Mouse (Mus musculus) CH12.LX (cell line): Measurements from ENCODE around the gene Fgf9. TPM values are rescaled to one million over a fixed set of nuclear protein-coding genes. Genes with fewer than 3 reads are reported as not detected.

Experiments
- DNase-seq: peaks from one replicate; pipeline ENCODE4 v3.0.0-alpha.2; 2013; ENCODE audit errors: extremely low read depth
- H3K27ac ChIP-seq: 2 replicates; pipeline ENCODE4 v1.5.1; 2012; ENCODE audit warnings: low read depth, mild to moderate bottlenecking, control low read depth, moderate library complexity; ENCODE audit not compliant: insufficient read depth
- H3K27me3 ChIP-seq: replicated peaks from 2 replicates; pipeline ENCODE3; 2012; ENCODE audit warnings: inconsistent platforms
- H3K36me3 ChIP-seq, 2 experiments: replicated peaks in 1 of 2; 2 replicates each; pipeline versions ENCODE3 to v1.6.1; 2012; ENCODE audit warnings: inconsistent platforms in 1 of 2, low read length in 1 of 2, mild to moderate bottlenecking in 1 of 2, mixed read lengths in 1 of 2, moderate library complexity in 1 of 2; ENCODE audit not compliant: control insufficient read depth in 1 of 2, insufficient read depth in 1 of 2
- H3K4me1 ChIP-seq, 2 experiments: 2 replicates each; pipeline ENCODE4 v1.6.1; 2012; ENCODE audit warnings: inconsistent platforms in 1 of 2, moderate library complexity in 1 of 2; ENCODE audit not compliant: insufficient read depth in 2 of 2, control insufficient read depth in 1 of 2
- H3K4me2 ChIP-seq: 2 replicates; pipeline ENCODE4 v1.6.1; 2012; ENCODE audit warnings: low read depth, mild to moderate bottlenecking, control low read depth; ENCODE audit not compliant: poor library complexity, insufficient read depth, severe bottlenecking
- H3K4me3 ChIP-seq, 3 experiments: fragments of 150-350 bp in 1 of 3; sonication (generic) in 1 of 3; replicated peaks in 1 of 3; 2 replicates each; pipeline versions ENCODE3 to v1.5.1; 2011 to 2012; ENCODE audit warnings: low read depth in 2 of 3, low read length in 2 of 3, mild to moderate bottlenecking in 2 of 3, moderate library complexity in 2 of 3, control low read depth in 1 of 3, improper control_type of control experiment in 1 of 3, inconsistent platforms in 1 of 3, mixed read lengths in 1 of 3; ENCODE audit not compliant: poor library complexity in 1 of 3
- H3K79me2 ChIP-seq: replicated peaks from 2 replicates; pipeline ENCODE4 v1.6.1; 2012; ENCODE audit warnings: mild to moderate bottlenecking, moderate library complexity; ENCODE audit not compliant: control insufficient read depth, poor library complexity, insufficient read depth, severe bottlenecking; ENCODE audit errors: extremely low read depth
- H3K9ac ChIP-seq: 2 replicates; pipeline ENCODE4 v1.6.1; 2012; ENCODE audit warnings: low read depth, mild to moderate bottlenecking, control low read depth, moderate library complexity; ENCODE audit not compliant: insufficient read depth
- H3K9me3 ChIP-seq: replicated peaks from 2 replicates; pipeline ENCODE3; 2012; ENCODE audit warnings: low read length, inconsistent platforms, mixed read lengths
- CTCF ChIP-seq, 2 experiments: IDR thresholded peaks in 1 of 2; conservative IDR thresholded peaks in 1 of 2; 2 replicates each; pipeline ENCODE4 v1.5.1; 2011 to 2012; ENCODE audit warnings: low read depth in 2 of 2, low read length in 2 of 2, improper control_type of control experiment in 1 of 2, inconsistent platforms in 1 of 2, mild to moderate bottlenecking in 1 of 2, moderate library complexity in 1 of 2
- ELF1 ChIP-seq: IDR thresholded peaks from 2 replicates; pipeline ENCODE4 v1.6.1; 2014; ENCODE audit warnings: low read depth, mild to moderate bottlenecking, inconsistent platforms, low read length, improper control_type of control experiment
- ETS1 ChIP-seq: conservative IDR thresholded peaks from 2 replicates; pipeline ENCODE4 v1.6.1; 2012; ENCODE audit warnings: low read depth, mild to moderate bottlenecking, inconsistent platforms, low read length, improper control_type of control experiment, moderate library complexity
- JUND ChIP-seq: conservative IDR thresholded peaks from 2 replicates; pipeline ENCODE4 v1.6.1; 2011; ENCODE audit warnings: low read depth, low read length, improper control_type of control experiment
- MAFK ChIP-seq: IDR thresholded peaks from 2 replicates; pipeline ENCODE4 v1.6.1; 2011; ENCODE audit warnings: low read length, improper control_type of control experiment; ENCODE audit not compliant: insufficient replicate concordance
- NRF1 ChIP-seq: IDR thresholded peaks from 2 replicates; pipeline ENCODE4 v1.6.1; 2014; ENCODE audit warnings: low read depth, mild to moderate bottlenecking, inconsistent platforms, low read length, improper control_type of control experiment, moderate library complexity
- POLR2A ChIP-seq: IDR thresholded peaks from 2 replicates; pipeline ENCODE4 v1.6.1; 2011; ENCODE audit warnings: low read depth, mild to moderate bottlenecking, improper control_type of control experiment, low read length
- SIN3A ChIP-seq: IDR thresholded peaks from 2 replicates; pipeline ENCODE4 v1.6.1; 2012; ENCODE audit warnings: low read length, improper control_type of control experiment, inconsistent platforms
- UBTF ChIP-seq: IDR thresholded peaks from 2 replicates; pipeline ENCODE4 v1.6.1; 2012; ENCODE audit warnings: low read depth, mild to moderate bottlenecking, inconsistent platforms, low read length, improper control_type of control experiment, moderate library complexity
- dilution Hi-C: fragments of 300-500 bp; cut with MboI; formaldehyde crosslinking; loops from 2 replicates; pipeline ENCODE4 v1.14.3; 2020; ENCODE audit warnings: low sequenced_read_pairs; ENCODE audit not compliant: extremely low pct_unique_long_range_greater_than_20kb, extremely low pct_ligation_motif_present
- in situ Hi-C: fragments of 300-500 bp; cut with MboI; formaldehyde crosslinking; loops from 3 replicates; pipeline ENCODE4 v1.14.3; 2019; ENCODE audit warnings: low sequenced_read_pairs, low pct_ligation_motif_present, low pct_unique_long_range_greater_than_20kb, mixed read lengths
- polyA plus RNA-seq: library from polyadenylated mRNA; unstranded; fragments of >175 nt; gene quantifications from 2 replicates; pipeline ENCODE4 v1.2.1, GENCODE M21; 2012; ENCODE audit warnings: low read depth; ENCODE audit not compliant: insufficient read length
- total RNA-seq, 2 experiments: library from RNA; depleted of rRNA; stranded (reverse); fragments of 300-350 nt in 1 of 2; fragments of >200 nt in 1 of 2; gene quantifications; 2 replicates each; pipeline ENCODE4 v1.2.3; 2012 to 2014

The Fgf9 gene
- total and polyA plus RNA-seq, 3 experiments = 0.09 to 0.13 TPM; not detected in 1

- no peak for DNase-seq
- TF ChIP-seq MAFK = no peak
- TF ChIP-seq CTCF (conservative IDR thresholded peaks at IDR 0.05 in 1 of 2, IDR thresholded peaks at IDR 0.05 in 1 of 2; ENCODE audit: low read depth in 2 of 2, low read length in 2 of 2) = no peak
- no peak overlapping the region for H3K4me3 ChIP-seq
- H3K9me3 ChIP-seq = no peaks in the 10 kb centered on the region
- no peak overlapping the region for H3K27ac ChIP-seq
- dilution Hi-C loops (no loop called here), in situ Hi-C loops (no loop called here)
- H3K27me3 ChIP-seq = peaks cover 34% of the 10 kb centered on the region
- no peaks in the 10 kb centered on the region for H3K36me3 ChIP-seq
- no peak overlapping the region for H3K4me2 ChIP-seq
- H3K9ac ChIP-seq = no peak overlapping the region
- no peaks in the 10 kb centered on the region for H3K79me2 ChIP-seq
- H3K4me1 ChIP-seq = peaks cover 0 to 20% of the 10 kb centered on the region in 2 experiments; a peak in 2 of 4 replicates
Observed at GRCm38 (mm10) chr14:58068641-58069040, 1.7 kb upstream of the Fgf9 start.

- no peaks in the 10 kb centered on the region for H3K79me2 ChIP-seq
- in situ Hi-C loops = no loop called here
- dilution Hi-C loops = no loop called here
- peaks cover 0 to 33% of the 10 kb centered on the region in 2 experiments; a peak in 2 of 4 replicates for H3K4me1 ChIP-seq
- H3K4me3 ChIP-seq = no peak overlapping the region
- H3K9ac ChIP-seq = no peak overlapping the region
- TF ChIP-seq JUND (no peak), MAFK (peak; percentile 99), ELF1 (peak; percentile 36; the same call in 1 of the 2 replicates)
- peaks cover 47% of the 10 kb centered on the region for H3K27me3 ChIP-seq
- H3K27ac ChIP-seq = no peak overlapping the region
- no peak for DNase-seq
- H3K9me3 ChIP-seq = peaks cover 2% of the 10 kb centered on the region
- H3K36me3 ChIP-seq = no peaks in the 10 kb centered on the region
- H3K4me2 ChIP-seq = peak overlapping the region; percentile 99; the same call in 1 of the 2 replicates
Observed at GRCm38 (mm10) chr14:58069927-58070326, 420 bp upstream of the Fgf9 start.

GRCm38 (mm10) chr14:58071120-58071641 is 834 bp downstream of the Fgf9 start:
- Histone ChIP-seq H3K36me3 (no peaks in the 10 kb centered on the region), H3K79me2 (no peaks in the 10 kb centered on the region), H3K27me3 (peaks cover 56% of the 10 kb centered on the region), H3K4me2 (peak overlapping the region; percentile 99), H3K4me1 (peaks cover 0 to 35% of the 10 kb centered on the region in 2 experiments; a peak in 2 of 4 replicates), H3K9ac (peak overlapping the region; percentile 10; the same call in 1 of the 2 replicates), H3K4me3 (peak overlapping the region in 2 of 3 experiments; percentile 53 to 67), H3K27ac (no peak overlapping the region), H3K9me3 (peaks cover 8% of the 10 kb centered on the region)
- in situ Hi-C loops = no loop called here
- TF ChIP-seq NRF1 (no peak), UBTF (peak; percentile 91), SIN3A (no peak), ETS1 (no peak), POLR2A (no peak)
- dilution Hi-C loops = no loop called here
- DNase-seq = peak; percentile 13
